Mouse (Mus musculus) layer of hippocampus, postnatal 10 days (tissue): ENCODE results near the gene Colgalt1. TPM values are rescaled to one million over a fixed set of nuclear protein-coding genes. Genes with fewer than 3 reads are reported as not detected.

Experiments used
- DNase-seq, 2 experiments: peaks; one replicate each; pipeline ENCODE4 v3.0.0; 2021; ENCODE audit warnings: low spot score in 2 of 2
- total RNA-seq, 2 experiments: library from RNA; stranded (reverse); gene quantifications; 2 replicates each; pipeline ENCODE4 v1.2.3; 2021

Gene Colgalt1
- total RNA-seq, 2 experiments from 2014 or later, result 65.8 to 77.0 TPM

DNA sequence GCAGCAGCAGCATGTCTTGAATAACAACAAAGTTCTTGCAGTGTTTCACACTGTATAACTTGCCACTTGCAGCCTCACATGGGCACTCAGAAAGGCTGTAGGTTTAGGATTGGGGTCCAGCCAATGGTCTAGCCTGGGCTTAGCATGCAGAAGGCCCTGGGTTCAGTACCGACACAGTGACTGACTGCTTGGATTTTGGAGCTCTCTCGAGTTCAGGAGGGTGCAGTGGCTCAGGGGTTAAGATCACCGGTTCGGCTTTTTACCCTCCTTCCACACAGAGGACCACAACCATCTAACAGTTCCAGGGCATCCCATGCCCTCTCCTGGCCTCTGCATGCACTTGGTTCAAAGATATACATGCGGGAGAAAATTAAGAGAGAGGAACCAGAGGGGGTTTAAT is 19.8 kb upstream of the Colgalt1 start:
- DNase-seq, result no peak

DNA sequence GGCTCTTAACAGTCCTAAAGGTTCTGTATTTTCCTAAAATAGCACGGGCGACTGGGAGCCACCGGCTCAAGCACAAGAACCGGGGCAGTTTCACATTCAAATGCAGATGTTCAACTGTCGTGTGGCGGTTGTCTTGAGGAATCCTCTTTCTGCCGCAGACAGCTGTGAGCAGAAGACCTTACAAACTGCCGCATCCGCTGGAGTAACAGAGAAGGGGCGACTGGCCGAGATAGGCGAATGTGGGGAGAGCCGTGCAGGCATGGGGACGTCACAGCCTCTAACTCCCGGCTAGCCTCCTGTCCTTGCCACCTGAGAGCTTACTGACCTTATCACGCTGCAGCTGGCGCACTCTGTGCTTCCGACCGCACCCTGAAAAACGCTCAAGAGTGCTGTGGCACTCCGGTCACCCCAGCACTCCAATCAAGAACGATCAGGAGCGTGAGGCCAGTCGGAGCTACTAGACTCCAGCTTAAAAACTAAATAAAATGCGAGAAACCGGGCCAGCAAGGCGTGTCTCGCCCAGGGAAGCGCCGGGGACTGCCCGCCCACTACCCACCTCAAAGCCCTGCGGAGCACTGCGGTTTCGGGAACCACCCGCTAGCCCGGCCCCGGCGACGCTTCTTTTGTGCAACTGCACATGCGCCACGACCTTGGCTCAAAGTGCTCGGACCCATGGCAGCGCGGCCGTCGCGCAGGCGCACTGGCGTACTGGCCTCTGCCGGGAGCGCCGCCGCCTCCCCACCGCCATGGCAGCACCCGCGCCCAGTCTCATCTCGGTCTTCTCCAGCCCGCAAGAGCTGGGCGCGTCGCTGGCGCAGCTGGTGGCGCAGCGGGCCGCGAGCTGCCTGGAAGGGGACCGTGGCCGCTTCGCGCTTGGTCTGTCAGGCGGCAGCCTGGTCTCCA is 19.1 kb upstream of the Colgalt1 start, which contains the start of gene Pgls:
Pgls (plus strand) TSS at position 706 of the 903 bp plus-strand sequence.
- peak; percentile 92 to 96 for DNase-seq

DNA sequence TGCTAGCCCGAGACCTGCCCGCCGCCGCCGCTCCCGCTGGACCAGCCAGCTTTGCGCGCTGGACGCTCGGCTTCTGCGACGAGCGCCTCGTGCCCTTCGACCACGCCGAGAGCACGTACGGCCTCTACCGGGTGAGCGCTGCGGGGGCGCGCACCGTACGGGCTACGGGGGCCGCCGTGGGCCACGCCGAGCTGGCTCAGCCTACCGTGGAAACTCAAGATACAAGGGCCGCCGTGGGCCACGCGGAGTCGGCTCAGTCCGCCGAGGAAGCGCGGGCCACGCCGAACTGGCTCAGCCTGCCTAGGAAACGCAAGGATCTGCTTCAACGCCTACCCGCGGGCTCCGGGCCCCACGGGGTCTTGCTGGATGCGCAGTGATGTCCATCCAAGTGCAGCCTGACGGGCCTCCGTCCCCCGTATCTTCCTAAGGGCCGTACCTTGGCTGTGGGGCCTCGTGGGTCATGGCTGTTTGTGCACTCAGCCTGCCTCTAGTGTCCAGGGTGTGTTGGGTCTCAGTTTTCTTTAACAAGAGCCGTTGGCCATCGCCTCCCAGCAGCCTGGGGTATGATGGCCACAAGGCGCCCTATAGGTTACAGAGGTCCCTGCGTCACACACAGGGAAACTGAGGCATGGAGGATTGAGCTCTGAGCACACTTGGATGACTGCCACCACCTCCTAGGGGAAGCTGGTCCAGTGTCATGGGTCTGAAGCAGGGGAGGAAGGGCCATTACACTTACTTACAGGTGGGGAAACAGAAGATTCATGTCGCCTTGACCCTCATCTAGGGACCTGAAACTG is 18.2 kb upstream of the Colgalt1 start:
- peak; percentile 73 to 82 for DNase-seq

GRCm38 (mm10) chr8:71593556-71594323 is 17.1 kb upstream of the Colgalt1 start:
- DNase-seq, result no peak

GRCm38 (mm10) chr8:71594324-71594722 is 16.5 kb upstream of the Colgalt1 start:
- DNase-seq, result no peak

- DNase-seq, result peak; percentile 93 to 96
These were observed 14.9 kb upstream of the Colgalt1 start for GRCm38 (mm10) chr8:71595862-71596261.

DNA sequence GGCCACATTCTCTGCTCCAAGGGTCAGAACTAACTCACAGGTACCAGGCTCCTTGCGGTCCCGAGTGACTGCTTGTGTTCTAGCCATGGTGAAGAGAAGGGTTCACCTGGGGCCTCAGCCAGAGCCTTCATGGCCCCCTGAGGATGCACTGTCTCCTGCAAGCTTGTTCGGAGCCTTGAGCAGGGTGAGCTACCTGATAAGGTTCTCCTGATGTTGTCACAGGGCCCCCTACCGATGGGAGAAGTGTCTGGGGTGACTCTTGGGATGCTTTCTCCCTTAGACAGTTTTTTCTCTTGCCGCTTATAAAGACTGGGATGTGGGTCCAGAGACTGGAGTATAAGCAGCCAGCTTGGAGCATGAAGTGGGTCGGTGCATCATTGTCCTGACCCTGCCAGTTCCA is 14.4 kb upstream of the Colgalt1 start:
- no peak for DNase-seq

- DNase-seq, result no peak
These were observed 14.0 kb upstream of the Colgalt1 start for GRCm38 (mm10) chr8:71596798-71597197.

GRCm38 (mm10) chr8:71597451-71597850 is 13.3 kb upstream of the Colgalt1 start, which contains the start of gene Fam129c:
TSS of gene Fam129c (plus strand) at chr8:71597648.
- DNase-seq, result no peak

- DNase-seq, result no peak
These were observed 12.4 kb upstream of the Colgalt1 start for GRCm38 (mm10) chr8:71598375-71598774.

DNA sequence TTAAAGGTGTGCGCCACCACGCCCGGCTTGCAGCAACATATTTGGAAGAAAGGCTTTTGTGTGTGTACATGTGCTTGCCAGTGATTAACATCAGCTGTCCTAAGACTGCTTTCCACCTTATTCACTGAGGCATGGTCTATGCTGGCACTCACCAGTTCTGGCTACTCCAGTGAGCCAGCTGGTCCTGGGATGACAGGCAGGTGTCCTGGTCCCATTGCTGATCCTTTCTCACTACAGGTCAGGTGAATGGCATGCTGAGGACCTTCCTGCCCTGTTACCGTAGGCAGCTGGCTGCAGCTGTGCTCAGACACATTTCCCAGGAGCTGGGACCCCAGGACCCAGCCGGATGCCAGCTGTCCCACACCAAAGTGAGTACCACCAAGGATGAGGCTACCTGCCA is 12.0 kb upstream of the Colgalt1 start:
- no peak for DNase-seq

- DNase-seq, result no peak
These were observed 8.7 kb upstream of the Colgalt1 start for GRCm38 (mm10) chr8:71601939-71602665.

DNA sequence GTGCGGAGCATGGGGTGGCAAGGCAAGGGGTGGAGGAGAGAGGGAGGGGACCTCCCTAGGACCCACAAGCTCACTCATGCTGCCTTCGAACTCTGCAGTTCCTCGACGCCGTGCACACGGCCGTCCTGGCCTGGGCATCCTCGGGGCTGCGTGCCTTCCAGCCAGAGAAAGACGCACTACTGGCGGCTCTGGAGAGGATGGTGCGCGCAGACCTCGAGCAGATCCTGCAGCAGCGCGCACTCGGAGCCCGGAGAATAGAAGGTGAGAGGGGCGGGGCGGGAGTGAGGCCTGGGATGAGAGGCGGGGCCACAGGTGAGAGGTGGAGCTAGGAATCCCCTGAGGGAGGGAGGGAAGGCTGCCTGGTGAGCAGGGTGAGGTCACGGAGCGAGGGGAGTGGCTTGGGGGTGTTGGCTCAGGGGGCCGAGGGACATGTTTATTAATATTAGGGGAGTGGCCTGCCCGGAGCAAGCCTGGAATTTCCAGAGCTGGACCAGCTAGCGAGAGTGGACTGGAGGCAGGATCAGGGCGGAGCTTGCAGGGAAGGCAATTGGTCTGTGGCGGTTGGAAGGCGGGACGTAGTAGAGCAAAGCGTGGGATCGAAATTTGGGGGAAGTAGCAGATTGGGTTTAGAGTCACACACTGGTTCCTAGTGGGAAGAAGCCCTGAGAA is 8.0 kb upstream of the Colgalt1 start:
- DNase-seq, result no peak

GRCm38 (mm10) chr8:71604021-71604420 is 6.8 kb upstream of the Colgalt1 start:
- DNase-seq, result no peak

GRCm38 (mm10) chr8:71612141-71612540 is 1.3 kb downstream of the Colgalt1 start:
- DNase-seq, result no peak

DNA sequence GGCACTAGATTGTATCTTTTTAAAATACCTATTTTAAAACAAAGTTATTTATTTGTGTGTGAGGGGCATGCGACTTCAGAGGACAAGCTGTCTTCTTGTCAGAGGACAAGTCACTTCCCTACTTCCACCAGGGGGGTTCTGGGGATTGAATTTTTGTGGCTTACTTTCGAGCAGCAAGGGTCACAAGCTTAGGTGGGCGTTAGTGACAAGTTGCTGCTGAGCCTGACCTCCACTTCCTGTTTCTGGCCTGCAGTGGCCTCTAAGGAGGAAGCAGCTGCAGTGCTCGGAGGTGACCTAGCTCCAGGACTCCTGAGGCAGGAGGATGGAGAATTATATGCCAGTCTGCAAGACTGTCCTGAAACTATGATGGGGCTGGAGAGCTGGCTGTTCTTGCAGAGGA is 2.6 kb downstream of the Colgalt1 start:
- no peak for DNase-seq

DNA sequence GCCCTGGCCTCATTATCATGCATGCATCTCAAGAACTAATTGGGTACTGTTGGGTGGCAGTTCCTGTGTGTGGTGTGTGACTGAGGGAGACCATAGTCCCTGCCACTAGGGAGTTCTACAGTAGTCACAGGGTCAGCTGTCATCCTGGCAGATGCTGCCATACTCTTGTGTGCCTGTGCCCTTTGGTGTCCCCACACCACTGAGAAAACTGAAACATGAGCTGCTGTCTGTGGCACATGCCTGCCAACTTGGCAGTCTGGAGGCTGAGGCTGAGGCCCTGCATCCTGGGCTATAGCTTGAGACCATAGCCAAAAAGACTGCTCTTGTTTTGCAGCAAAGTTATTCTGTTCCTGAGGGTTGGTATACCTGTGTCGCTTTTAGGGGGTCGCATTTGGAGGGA is 9.0 kb downstream of the Colgalt1 start:
- no peak for DNase-seq

DNA sequence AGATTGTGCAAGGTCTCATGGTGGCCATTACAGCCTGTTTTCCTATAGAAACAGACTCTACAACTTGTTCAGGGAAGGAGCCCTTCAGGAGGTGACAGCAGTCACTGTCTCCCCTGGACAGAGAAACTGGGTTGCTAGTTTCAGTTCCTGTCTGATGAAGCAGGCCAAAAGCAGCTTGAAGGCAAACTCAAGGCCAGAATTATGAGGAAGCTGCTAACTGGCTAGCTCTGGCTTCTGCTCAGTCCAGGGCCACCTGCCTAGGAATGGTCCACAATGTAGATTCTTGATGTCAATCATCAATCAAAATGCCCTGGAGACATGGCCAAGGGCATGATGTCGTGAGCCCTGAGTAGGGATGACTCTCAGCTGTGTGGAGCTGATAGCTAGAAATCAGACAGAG is 14.3 kb downstream of the Colgalt1 start:
- no peak for DNase-seq

DNA sequence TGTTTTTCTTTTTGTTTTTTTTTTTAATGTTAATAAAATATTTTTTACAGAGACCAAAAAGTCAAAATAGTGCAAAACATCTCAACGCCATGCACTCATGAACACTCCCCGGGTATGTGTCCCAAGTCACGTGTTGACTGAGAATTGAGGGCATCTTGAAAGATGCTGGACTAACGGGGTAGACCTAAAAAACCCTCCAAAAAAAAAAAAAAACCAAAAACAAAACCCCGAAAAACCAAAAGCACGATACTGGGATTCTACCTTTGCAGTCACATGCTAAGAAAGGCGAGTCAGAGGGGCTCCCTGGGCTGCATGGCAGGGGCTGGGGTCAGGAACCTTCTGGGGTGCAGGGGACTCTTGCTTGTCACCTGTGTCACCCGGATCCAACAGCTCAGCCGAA is 16.0 kb downstream of the Colgalt1 start:
- no peak for DNase-seq
